Mouse (Mus musculus) central nervous system, embryonic 14 days (tissue): ENCODE data around the gene Mogs. TPM values are rescaled to one million over a fixed set of nuclear protein-coding genes. Genes with fewer than 3 reads are reported as not detected.

ENCODE experiments used
- polyA plus RNA-seq: library from polyadenylated mRNA; depleted of rRNA; stranded (reverse); fragments of >200 nt; gene quantifications from 2 replicates; pipeline ENCODE4 v1.2.3, GENCODE M21; 2012; rRNA removed

Mogs gene
- polyA plus RNA-seq: 51.7 and 54.5 TPM in 2 replicates

DNA sequence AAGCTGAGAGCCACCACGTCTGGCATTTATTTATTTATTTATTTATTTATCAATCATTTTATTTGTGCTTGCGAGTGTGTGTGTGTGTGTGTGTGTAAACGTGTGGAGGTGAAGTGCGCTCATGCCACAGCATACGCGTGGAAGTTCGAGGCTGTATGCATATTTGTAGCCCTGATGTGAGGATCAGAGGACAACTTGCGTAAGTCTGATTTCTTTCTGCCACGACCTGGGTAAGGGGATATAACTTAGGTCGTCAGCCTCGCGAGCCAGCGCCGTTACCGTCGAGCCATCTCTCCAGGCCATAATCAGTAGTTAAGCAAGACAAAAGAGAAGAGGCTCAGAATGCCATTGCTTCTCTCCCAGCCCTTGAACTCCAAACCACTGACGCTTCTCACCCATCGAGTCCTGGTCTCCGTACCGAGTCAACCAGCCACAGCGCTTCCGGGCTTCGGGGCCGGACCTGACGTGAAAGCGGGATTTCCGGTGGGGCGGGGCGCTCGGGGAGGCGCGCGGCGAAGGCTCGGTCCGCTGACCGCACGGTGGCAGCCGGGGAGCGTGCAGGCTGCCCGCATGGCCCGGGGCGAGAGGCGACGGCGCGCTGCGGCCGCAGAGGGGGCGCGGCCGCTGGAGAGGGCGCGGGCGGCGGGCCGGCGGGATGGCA lies at the start of gene Mogs:
Gene Mogs, plus strand, starts transcription at position 486 of the 661 bp plus-strand sequence.

DNA sequence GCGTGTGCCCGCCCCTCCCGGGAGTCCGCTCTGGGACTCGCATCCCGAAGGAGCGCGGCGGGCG lies 45.2 kb upstream of the Mogs start, which contains the start of gene Tlx2:
Gene Tlx2, minus strand, starts transcription at position 47 of the 64 bp plus-strand sequence.

DNA sequence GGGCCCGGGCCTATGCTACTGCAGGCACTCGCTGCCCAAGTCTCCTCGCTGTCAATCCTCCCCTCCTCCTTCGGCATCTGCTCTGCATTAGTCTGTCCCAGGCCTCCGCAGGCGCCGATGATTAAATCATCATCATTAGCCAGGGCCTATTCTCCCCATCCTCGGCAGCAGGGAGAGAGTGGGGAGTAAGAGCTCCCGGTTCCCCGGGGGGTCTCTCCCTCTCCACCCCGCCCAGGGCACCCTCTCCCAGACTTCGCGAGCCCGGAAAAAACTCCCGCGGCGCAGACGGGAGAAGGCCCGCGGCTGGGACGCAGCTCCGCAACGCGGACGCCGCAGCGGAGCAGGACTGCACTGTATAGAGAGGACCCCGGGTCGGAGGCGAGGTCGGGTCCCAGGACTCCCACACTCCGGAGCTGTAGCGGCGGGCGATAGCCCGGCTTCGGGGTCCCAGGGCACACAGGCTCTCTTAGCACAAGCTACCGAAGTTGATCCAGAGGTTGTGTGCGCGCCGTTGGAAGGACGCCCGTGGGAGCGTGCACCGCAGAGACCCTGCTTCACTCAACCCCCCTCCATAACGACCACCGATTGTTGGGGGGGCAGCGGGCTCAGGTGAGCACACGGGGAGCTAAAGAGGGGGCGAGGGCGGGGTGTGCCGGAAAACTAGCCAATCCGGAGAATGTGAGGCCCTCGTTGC lies 37.5 kb upstream of the Mogs start, which contains the start of gene Pcgf1:
Gene Pcgf1, plus strand, starts transcription at position 240 of the 694 bp plus-strand sequence.

DNA sequence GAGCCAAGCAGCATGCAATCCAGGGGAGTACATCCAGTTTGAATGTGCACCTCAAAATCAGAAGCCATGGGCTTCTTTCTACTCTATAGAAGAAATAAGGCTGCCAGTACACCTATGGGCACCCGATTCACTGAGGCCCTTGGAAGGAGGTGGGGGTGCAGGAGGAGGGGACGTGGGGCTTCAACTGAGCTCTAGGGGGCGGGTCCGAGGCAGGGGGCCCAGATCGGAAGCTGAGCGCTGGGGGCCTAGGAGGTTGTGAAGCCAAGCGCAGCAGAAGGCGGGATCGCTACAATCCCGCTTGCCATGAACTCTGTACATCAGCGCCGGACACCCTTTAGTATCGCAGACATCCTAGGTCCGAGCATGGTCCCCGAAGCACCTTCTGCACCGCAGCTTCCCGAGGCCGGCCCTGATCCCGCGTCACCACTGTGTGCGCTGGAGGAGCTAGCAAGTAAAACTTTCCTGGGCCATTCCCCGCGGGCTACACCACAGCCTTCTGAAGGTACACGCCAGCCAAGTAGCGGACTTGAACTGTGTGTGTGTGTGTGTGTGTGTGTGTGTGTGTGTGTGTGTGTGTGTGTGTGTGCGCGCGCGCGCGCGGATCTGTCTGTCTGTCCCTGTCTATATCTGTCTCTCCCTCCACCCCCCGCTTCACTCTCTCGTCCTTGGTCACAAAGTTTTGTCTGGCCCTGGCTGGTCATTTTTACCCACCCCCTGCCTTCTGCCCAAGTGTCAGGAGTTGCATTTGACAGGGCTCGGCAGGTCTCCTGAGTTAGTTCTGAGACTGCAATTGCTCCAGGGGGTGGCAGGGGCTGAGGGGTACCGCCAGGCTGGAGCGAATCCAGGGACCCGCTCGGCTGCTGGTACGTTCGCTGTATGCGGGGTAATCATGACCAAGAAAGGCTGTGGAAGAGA lies 28.9 kb upstream of the Mogs start, which contains the start of gene Lbx2:
Gene Lbx2, plus strand, starts transcription at position 247 of the 915 bp plus-strand sequence.

DNA sequence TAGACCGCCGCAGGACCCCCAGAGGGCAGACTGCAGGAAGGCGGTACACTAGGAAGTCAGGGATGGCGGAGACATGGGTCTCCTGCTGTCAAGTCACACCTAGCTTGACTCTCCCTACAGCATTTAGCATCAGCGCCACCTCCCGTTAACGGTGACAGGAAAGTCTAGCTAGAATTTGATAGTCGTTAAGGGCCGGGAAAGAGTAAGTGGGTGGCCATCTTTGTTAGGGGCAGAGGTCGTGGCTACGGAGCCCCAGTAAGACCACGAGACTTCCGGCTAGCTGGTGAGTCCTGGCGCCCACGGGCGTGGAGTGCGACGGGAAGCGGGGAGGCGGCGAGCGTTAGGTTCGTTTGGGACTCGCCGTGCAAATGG lies 14.0 kb upstream of the Mogs start, which contains the start of the genes Ccdc142 and Gm42688:
Gene Ccdc142, plus strand, starts transcription at position 286 of the 372 bp plus-strand sequence.
Gene Gm42688, plus strand, starts transcription at position 302 of the 372 bp plus-strand sequence.

DNA sequence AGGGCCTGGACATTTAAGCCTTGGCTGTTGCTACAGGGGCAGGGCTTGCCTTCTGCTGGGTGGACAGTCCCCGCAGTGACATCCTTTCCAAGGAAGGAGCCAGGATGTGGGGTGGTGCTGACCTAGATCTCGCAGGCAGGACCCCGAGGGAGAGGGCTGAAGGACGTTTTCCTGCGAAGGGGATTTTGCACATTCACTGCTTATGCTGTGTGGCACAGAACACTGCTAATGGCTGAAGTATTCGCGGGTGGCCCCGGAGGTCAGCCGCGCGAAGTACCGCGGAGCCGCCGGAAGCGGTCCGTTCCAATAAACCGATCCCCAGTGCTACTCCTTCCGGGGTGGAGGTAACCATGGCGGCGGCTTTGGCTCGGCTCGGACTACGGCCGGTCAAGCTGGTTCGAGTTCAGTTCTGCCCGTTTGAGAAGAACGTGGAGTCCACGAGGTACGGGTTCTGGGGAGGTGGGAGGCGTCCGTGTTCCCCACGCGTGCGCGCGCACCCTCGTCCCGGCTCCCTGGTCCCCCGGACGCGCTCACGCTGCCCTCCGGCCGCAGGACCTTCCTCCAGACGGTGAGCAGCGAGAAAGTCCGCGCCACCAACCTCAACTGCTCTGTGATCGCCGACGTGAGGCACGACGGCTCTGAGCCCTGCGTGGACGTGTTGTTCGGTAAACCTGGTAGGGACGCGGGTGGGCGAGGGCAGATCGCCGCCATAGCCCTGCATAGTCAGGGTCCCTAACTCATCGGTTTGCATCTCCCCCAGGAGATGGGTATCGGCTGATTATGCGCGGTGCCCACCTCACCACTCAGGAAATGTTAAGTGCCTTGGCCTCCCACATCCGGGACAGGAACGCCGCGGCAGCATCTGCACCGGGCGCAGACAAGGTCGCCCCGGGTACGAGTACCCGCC lies 6.3 kb upstream of the Mogs start, which contains the start of gene Mrpl53:
Gene Mrpl53, plus strand, starts transcription at position 279 of the 907 bp plus-strand sequence.

DNA sequence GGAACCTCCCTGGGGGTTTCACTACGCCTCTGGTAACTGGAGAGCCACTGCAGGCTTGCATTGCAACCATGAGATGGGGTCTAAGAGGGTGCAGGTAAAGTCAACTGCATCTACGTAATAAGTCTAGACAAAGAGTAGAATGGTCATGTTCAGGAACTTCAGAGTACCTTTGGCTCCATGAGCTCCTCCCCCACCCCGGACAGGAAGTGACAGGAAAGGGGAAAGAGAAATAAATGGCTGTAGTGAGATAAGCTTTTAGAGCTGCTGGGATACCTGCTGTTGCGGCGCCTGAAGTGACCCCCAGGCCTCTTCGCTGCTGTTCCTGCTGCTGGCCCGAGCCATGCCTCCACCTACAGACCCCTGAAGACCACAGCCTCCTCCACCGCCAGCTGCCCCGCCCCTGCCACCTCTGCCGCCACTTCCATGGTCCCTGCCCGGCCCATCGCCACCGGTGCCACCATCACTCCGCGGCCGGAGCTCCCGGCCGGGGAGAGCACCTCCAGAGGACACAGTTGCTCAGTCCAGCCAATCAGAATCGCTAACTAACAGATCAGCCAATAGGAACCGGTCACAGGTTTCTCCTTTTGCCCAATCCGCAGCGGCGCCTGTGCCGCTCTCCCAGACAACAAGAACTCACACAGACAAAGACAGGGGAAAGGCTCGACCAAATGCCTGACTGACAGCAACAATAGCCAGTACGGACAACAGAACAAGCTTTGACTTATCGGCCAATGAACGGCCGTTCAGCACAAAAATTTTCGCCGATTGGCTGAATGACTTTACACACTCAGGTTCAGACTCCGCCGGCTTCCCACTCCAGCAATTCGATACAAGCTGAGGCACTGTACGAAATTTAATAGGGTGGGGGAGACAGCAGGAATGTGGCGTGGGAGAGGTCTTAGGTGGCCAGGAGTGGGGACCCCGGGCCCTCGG lies 5.9 kb downstream of the Mogs start, which contains the start of gene Wbp1:
Gene Wbp1, minus strand, starts transcription at position 630 of the 933 bp plus-strand sequence.

DNA sequence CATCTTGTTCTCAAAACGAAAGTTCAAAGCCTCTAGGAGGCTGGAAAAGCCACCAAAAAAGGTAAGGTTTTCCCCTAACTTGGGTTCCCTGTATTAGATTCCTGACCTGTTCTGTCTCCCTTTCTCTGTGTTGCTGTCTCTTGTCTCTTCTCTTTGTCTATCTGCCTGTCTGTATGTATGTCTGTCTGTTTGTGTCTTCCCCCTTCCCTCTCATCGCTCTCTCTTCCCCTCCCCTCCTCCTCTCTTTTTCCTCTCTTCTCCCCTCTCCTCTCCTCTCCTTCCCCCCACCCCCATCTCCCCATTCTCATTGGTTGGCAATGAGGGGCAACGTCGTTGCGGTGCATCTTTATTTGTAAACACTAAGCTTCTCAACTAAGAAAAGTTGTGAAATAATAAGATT lies 10.0 kb downstream of the Mogs start, which contains the start of gene Ino80b:
Gene Ino80b, minus strand, starts transcription at position 101 of the 400 bp plus-strand sequence.

DNA sequence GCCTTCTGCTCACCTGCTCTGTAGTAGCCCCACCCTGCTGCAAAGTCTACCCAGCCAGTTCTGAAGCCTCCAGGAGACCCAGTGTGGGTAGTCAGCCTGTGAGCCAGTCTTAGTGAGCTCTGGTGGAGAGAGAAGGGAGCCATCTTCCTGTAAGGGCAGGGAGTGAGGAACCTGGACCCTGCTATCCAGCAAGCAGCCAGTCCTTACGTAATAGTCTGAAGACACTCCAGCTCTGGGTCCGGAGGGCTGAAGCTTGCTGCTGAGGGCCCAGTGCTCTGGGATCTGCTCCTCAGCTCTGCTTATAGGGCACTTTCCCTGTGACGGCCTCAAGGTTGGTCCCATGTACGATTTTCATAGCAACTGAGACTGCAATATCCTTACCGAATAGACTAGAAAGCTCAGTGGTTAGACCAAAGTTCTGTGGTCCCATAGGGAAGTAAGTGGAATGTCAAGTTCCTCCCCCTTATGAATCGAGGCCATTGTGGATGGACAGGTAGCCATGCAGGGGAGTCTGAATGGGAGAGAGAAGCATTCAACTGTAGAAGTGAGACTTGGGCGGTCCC lies 19.7 kb downstream of the Mogs start, which contains the start of gene Rtkn:
Gene Rtkn, plus strand, starts transcription at position 513 of the 563 bp plus-strand sequence.

DNA sequence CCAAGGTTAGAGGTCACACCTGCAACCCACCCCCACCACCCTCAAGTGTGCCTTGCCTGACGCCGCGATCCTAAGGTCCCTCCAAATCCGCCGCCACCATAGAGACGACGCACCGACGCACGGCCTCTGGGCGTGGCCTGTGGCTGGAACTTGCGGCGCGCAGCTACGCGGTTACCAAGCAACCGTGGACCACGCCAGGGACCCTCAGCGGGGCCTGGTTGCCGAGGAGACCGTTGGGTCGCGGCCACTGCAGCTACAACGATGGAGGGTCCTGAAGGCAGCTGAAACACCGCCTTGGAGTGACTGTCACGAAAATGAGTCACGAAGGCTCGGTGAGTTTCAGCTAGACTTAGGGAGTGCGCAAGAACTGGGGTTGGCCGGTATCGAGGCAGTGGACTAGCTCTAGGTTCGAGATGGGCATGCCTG lies 41.0 kb downstream of the Mogs start, which contains the start of the genes Wdr54 and 1700003E16Rik:
Gene Wdr54, minus strand, starts transcription at position 139 of the 426 bp plus-strand sequence.
Gene 1700003E16Rik, plus strand, starts transcription at position 146 of the 426 bp plus-strand sequence.

DNA sequence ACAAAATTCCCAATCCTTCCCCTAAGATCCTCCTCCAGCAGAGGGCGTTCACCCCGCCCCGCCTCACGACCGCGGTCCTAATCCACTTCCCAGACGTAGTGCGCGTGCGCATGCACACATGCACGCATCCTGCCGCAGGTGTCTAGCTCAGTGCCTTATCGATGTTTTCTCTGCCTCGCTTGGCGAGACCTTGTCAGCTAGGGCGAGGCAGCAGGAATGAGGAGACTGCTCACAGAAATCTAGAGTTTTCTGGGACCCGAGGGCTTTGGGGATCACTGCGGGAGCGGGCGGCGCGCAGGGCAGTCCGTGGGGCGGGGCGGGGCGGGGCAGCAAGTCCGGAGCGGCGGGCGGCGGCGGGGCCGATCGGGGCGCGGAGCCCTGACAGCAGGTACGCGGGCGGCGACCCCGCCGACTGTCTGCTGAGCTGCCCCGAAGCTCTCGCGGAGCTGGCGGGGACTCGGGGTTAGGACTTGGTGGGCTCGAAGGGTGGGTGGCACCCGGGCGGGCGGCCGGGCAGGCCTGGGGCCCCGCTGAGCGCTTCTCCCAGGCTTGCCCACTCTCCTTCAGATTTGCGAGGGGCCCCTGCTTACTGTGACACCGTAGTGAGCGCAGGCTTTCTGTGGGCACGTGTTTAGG lies 50.4 kb downstream of the Mogs start, which contains the start of gene Dctn1:
Gene Dctn1, plus strand, starts transcription at position 314 of the 636 bp plus-strand sequence.

Other genes starting within 250 kb of the Mogs start
- gene Sema4f, start 175.7 kb upstream of the Mogs start, polyA plus RNA-seq: 17.5 and 21.0 TPM in 2 replicates
- 0.12 and 0.28 TPM in 2 replicates for gene M1ap, start 168.6 kb upstream of the Mogs start, polyA plus RNA-seq
- 3.2 and 7.1 TPM in 2 replicates for gene Dok1, start 82.0 kb upstream of the Mogs start, polyA plus RNA-seq
- gene Loxl3, start 81.3 kb upstream of the Mogs start, polyA plus RNA-seq: 8.4 and 18.4 TPM in 2 replicates
- 306 and 308 TPM in 2 replicates for gene Aup1, start 61.0 kb upstream of the Mogs start, polyA plus RNA-seq
- gene Htra2, start 60.2 kb upstream of the Mogs start, polyA plus RNA-seq: 83.5 and 85.6 TPM in 2 replicates
- 1.4 and 1.5 TPM in 2 replicates for gene Dqx1, start 57.7 kb upstream of the Mogs start, polyA plus RNA-seq
- gene Tlx2, start 45.2 kb upstream of the Mogs start, polyA plus RNA-seq: 0.28 and 3.1 TPM in 2 replicates
- gene Pcgf1, start 37.6 kb upstream of the Mogs start, polyA plus RNA-seq: 62.5 and 64.1 TPM in 2 replicates
- 0.46 and 0.70 TPM in 2 replicates for gene Lbx2, start 29.1 kb upstream of the Mogs start, polyA plus RNA-seq
- 8.7 and 9.8 TPM in 2 replicates for gene Ccdc142, start 13.9 kb upstream of the Mogs start, polyA plus RNA-seq
- gene Gm42688, start 13.9 kb upstream of the Mogs start, polyA plus RNA-seq: 9.4 and 10.1 TPM in 2 replicates
- gene Mrpl53, start 6.5 kb upstream of the Mogs start, polyA plus RNA-seq: 114 and 124 TPM in 2 replicates
- gene Wbp1, start 6.1 kb downstream of the Mogs start, polyA plus RNA-seq: 283 and 344 TPM in 2 replicates
- 44.4 and 48.3 TPM in 2 replicates for gene Ino80b, start 9.9 kb downstream of the Mogs start, polyA plus RNA-seq
- gene Rtkn, start 20.0 kb downstream of the Mogs start, polyA plus RNA-seq: 31.1 and 51.8 TPM in 2 replicates
- gene Wdr54, start 40.9 kb downstream of the Mogs start, polyA plus RNA-seq: 22.1 and 23.0 TPM in 2 replicates
- gene 1700003E16Rik, start 40.9 kb downstream of the Mogs start, polyA plus RNA-seq: 2.3 and 2.5 TPM in 2 replicates
- gene Dctn1, start 50.4 kb downstream of the Mogs start, polyA plus RNA-seq: 202 and 214 TPM in 2 replicates
- 3.4 and 4.1 TPM in 2 replicates for gene Slc4a5, start 104.3 kb downstream of the Mogs start, polyA plus RNA-seq
- gene Mthfd2, start 210.4 kb downstream of the Mogs start, polyA plus RNA-seq: 18.8 and 20.9 TPM in 2 replicates
- 28.4 and 29.6 TPM in 2 replicates for gene Mob1a, start 210.5 kb downstream of the Mogs start, polyA plus RNA-seq
- 35.8 and 40.1 TPM in 2 replicates for gene Bola3, start 233.7 kb downstream of the Mogs start, polyA plus RNA-seq